Mouse (Mus musculus) E14TG2a.4 (cell line): ENCODE measurements at regions not wholly inside any gene's neighbourhood (a gene's known extent, or its start where the extent isn't known, plus 50 kb on each side); places are given as distances from the start of the nearest gene placed in this dataset.

Experiments used
- CTCF ChIP-seq: conservative IDR thresholded peaks from 2 replicates; pipeline ENCODE4 v1.5.1; 2014; ENCODE audit warnings: low read length
- NANOG ChIP-seq: IDR thresholded peaks from 2 replicates; pipeline ENCODE4 v1.6.1; 2014; ENCODE audit warnings: borderline replicate concordance, low read length, mixed read lengths

DNA sequence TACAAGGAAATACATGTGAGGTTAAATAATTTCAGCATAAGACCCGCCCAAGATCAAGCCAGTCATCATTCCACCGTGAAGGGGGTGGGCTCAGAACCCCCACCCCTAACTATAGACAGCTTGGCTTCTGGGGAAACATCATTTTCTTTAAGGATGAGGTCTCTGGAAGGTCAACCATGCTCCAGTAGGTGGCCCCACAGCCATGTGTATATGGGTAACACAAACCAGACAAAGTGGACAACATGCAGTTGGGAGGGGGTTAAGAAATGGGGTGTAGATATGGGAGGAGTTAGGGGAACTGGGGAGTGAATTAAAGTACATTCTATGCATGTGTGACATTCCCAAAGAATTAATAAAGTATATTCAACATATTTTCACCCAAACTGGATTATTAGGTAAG is 600.4 kb downstream of the Gm19410 start:
- no peak for TF ChIP-seq CTCF
- TF ChIP-seq NANOG, result no peak
